Mouse (Mus musculus): ENCODE results near the gene Ttc9b. TPM values are rescaled to one million over a fixed set of nuclear protein-coding genes. Genes with fewer than 3 reads are reported as not detected.

Gene Ttc9b
- total and polyA plus RNA-seq, 3 experiments, result 0.06 TPM; not detected in 2

- no peak for DNase-seq
Observed at GRCm38 (mm10) chr7:27687836-27688235, 34.1 kb downstream of the Ttc9b start.

DNA sequence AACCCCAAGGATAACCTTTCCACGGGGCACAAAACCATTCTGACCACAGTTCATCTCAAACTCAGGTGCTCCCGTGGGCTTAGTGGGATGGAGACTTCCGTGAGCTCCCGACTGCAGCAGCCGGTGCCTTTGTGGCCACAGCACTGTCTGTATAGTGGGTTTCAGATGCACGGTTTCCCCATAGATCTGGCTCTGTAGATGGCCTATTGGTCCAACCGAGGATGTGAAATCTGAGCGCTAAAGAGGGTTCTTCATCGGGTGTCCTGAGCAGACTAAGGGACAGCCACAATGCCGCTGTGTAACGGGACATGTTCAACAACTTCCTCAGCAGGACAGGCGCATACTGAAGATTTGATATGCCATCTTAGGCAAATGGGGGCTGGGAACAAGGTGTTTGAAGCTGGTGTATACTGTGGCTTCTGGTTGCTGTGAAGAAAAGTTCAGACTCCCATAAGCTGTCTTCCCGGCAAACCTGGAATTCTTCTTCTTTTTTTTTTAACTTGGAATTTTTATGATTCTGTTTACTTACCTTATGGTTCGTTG lies 34.6 kb downstream of the Ttc9b start:
- no peak for DNase-seq

DNA sequence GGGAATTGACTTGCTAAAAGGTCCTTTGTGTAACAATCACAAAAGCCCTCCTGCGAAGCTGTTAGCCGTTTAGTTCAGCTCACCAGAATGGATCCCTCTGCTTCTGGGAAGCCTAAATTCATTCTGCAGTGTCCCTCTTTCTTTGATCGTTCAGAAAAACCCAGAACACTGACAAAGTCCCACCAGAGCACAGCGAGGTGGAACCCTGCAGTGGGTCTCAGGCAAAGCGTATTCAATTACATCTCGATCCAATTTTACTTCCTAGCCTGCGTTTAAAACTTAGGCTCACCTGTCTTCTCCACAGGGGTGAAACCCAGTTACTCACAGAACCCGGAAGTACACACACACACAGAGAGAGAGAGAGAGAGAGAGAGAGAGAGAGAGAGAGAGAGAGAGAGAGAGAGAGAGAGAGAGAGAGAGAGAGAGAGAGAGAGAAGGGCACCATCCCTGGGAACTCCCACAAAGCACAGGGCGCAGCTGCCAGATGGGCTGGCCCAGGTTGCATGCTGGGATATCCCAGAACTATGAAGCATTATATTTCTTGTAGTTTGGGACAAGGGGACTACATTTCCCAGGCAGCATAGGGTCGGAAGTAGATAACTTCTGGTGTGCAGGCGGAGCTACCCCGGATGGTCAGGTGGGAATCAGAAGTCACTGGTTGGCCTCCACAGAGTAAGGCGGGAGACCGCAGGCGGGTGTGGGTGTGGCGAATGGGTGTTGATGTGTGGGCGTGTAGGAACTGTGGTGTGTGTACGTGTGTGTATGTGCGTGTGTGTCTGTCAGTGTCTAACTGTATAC lies 35.3 kb downstream of the Ttc9b start, which contains the start of gene Zfp607b:
Zfp607b (plus strand) TSS at position 526 of the 798 bp plus-strand sequence.
- DNase-seq, result peak; percentile 95

DNA sequence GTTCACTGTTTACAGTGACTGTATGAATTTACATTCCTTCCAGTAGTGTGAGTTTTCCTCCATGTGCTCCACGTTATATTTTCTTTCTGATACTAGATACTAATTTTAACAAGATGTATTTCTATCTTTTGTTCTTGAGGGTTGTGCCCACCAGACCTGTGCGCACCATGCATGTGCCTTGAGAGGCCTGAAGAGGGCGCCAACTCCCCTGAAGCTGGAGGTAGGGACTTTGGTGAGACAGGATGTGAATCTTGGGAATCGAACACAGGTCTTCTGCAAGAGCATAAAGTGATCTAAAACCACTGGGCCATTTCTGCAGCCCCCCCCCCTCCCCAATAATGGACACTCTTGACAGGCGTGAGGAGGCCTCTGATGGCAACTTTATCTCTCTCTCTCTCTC lies 37.4 kb downstream of the Ttc9b start:
- DNase-seq, result peak; percentile 10

GRCm38 (mm10) chr7:27696711-27697110 lies 43.0 kb downstream of the Ttc9b start:
- DNase-seq, result no peak

Other genes starting within 250 kb of the Ttc9b start
- 1 to 10 TPM; 1.5 to 1.9 TPM for gene Sptbn4, start 206.2 kb upstream of the Ttc9b start, total RNA-seq (2021)
- gene Sptbn4, start 206.2 kb upstream of the Ttc9b start, polyA plus RNA-seq (2012; rRNA removed), result 0.84 and 2.3 TPM in 2 replicates
- 10 to 100 TPM; 48.4 to 51.1 TPM for gene Blvrb, start 205.9 kb upstream of the Ttc9b start, total RNA-seq (2021)
- gene Blvrb, start 205.9 kb upstream of the Ttc9b start, polyA plus RNA-seq (2012; rRNA removed), result 70.2 and 86.2 TPM in 2 replicates
- gene Sertad3, start 180.1 kb upstream of the Ttc9b start, total RNA-seq (2021), result 10 to 100 TPM; 11.6 to 21.0 TPM
- gene Sertad3, start 180.1 kb upstream of the Ttc9b start, polyA plus RNA-seq (2012; rRNA removed), result 20.0 and 20.9 TPM in 2 replicates
- gene Sertad1, start 167.0 kb upstream of the Ttc9b start, total RNA-seq (2021), result 10 to 100 TPM; 17.9 to 25.6 TPM
- gene Sertad1, start 167.0 kb upstream of the Ttc9b start, polyA plus RNA-seq (2012; rRNA removed), result 57.7 and 60.5 TPM in 2 replicates
- gene Prx, start 154.6 kb upstream of the Ttc9b start, total RNA-seq (2021), result 1 to 10 TPM; 1.4 to 4.0 TPM
- 2.0 and 2.2 TPM in 2 replicates for gene Prx, start 154.6 kb upstream of the Ttc9b start, polyA plus RNA-seq (2012; rRNA removed)
- under 1 TPM; 0.21 to 0.29 TPM for gene Hipk4, start 130.6 kb upstream of the Ttc9b start, total RNA-seq (2021)
- 0.82 and 1.1 TPM in 2 replicates for gene Hipk4, start 130.6 kb upstream of the Ttc9b start, polyA plus RNA-seq (2012; rRNA removed)
- gene Pld3, start 100.7 kb upstream of the Ttc9b start, total RNA-seq (2021), result 100 to 1,000 TPM; 111 to 179 TPM
- gene Pld3, start 100.7 kb upstream of the Ttc9b start, polyA plus RNA-seq (2012; rRNA removed), result 202 and 253 TPM in 2 replicates
- gene 2310022A10Rik, start 100.7 kb upstream of the Ttc9b start, total RNA-seq (2021), result 10 to 100 TPM; 12.8 to 15.9 TPM
- 22.5 and 27.7 TPM in 2 replicates for gene 2310022A10Rik, start 100.7 kb upstream of the Ttc9b start, polyA plus RNA-seq (2012; rRNA removed)
- gene Akt2, start 62.4 kb upstream of the Ttc9b start, total RNA-seq (2021), result 100 to 1,000 TPM; 219 to 227 TPM
- 128 and 143 TPM in 2 replicates for gene Akt2, start 62.4 kb upstream of the Ttc9b start, polyA plus RNA-seq (2012; rRNA removed)
- gene Map3k10, start 20.7 kb downstream of the Ttc9b start, total RNA-seq (2021), result 10 to 100 TPM; 21.9 to 35.1 TPM
- 65.4 and 93.7 TPM in 2 replicates for gene Map3k10, start 20.7 kb downstream of the Ttc9b start, polyA plus RNA-seq (2012; rRNA removed)
- gene Zfp607b, start 35.4 kb downstream of the Ttc9b start, total RNA-seq (2021), result 1 to 10 TPM in 1 of 2 experiments, under 1 TPM in 1; 0.81 to 1.7 TPM
- gene Zfp607b, start 35.4 kb downstream of the Ttc9b start, polyA plus RNA-seq (2012; rRNA removed), result 0.10 and 0.31 TPM in 2 replicates
- gene Zfp60, start 77.5 kb downstream of the Ttc9b start, total RNA-seq (2021), result 10 to 100 TPM; 12.7 to 14.1 TPM
- gene Zfp60, start 77.5 kb downstream of the Ttc9b start, polyA plus RNA-seq (2012; rRNA removed), result 0.40 and 0.85 TPM in 2 replicates
- 1 to 10 TPM; 5.4 to 7.6 TPM for gene Zfp626, start 153.3 kb downstream of the Ttc9b start, total RNA-seq (2021)
- 0.11 and 0.15 TPM in 2 replicates for gene Zfp626, start 153.3 kb downstream of the Ttc9b start, polyA plus RNA-seq (2012; rRNA removed)
- gene Zfp59, start 184.7 kb downstream of the Ttc9b start, total RNA-seq (2021), result 1 to 10 TPM; 3.1 to 3.8 TPM
- 0.15 and 0.22 TPM in 2 replicates for gene Zfp59, start 184.7 kb downstream of the Ttc9b start, polyA plus RNA-seq (2012; rRNA removed)
- gene Zfp607a, start 203.6 kb downstream of the Ttc9b start, total RNA-seq (2021), result 1 to 10 TPM; 4.1 to 4.2 TPM
- gene Zfp607a, start 203.6 kb downstream of the Ttc9b start, polyA plus RNA-seq (2012; rRNA removed), result 0.12 and 0.22 TPM in 2 replicates